In the genomic region with DNA sequence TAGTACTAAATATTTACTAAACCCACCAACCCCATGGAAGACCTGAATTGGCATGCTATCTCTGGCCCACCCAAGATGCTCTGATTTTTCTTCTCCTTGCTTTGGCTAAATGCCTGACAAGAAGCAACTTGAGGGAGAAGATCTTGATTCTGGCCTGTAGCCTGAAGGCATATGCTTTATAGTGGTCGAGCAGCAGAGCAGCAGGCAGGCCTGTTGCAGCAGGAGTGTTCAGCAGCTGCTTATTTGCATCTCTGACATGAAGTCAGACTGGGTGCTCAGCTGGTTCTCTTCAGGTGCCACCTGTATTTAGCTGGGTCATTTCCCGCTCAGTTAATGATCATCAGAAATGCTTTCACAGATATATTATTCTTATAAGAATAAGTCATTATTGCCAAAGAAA, we compare ENCODE assay signal across 19 mouse cellular contexts. TPM values are rescaled to one million over a fixed set of nuclear protein-coding genes. Genes with fewer than 3 reads are reported as not detected.
DNase-seq lines count a peak whose midpoint lies in the region; ATAC-seq and TF ChIP-seq lines count a peak whose summit lies in the region.
"Had no signal": no experiment of that assay in that cellular context is flagged by ENCODE, and none has a peak within 500 bp of the region (broad histone marks: within the 10 kb centered on the region; RNA-seq: fewer than 3 reads in every experiment).

No protein-coding gene starts in this region.

- H3K27ac ChIP-seq in hindbrain, postnatal 0 days: no peak overlapping the region
- H3K27ac ChIP-seq in hindbrain, embryonic 12.5 days: no peak overlapping the region
- no peak overlapping the region for H3K27ac ChIP-seq in midbrain, postnatal 0 days (ENCODE audit: low read depth, low read length)
- H3K27ac ChIP-seq in midbrain, embryonic 15.5 days: no peak overlapping the region
- no peak overlapping the region for H3K27ac ChIP-seq in embryonic facial prominence, embryonic 14.5 days (replicated peaks; ENCODE audit: low read depth, low read length)
- no peak overlapping the region for H3K27ac ChIP-seq in heart, embryonic 12.5 days (ENCODE audit: poor library complexity, severe bottlenecking)

- H3K27me3 ChIP-seq in hindbrain, postnatal 0 days (ENCODE audit: insufficient read depth, low read length): no peaks in the 10 kb centered on the region
- no peaks in the 10 kb centered on the region for H3K27me3 ChIP-seq in hindbrain, embryonic 12.5 days
- H3K27me3 ChIP-seq in midbrain, postnatal 0 days (ENCODE audit: insufficient read depth, low read length): no peaks in the 10 kb centered on the region
- no peaks in the 10 kb centered on the region for H3K27me3 ChIP-seq in midbrain, embryonic 15.5 days (replicated peaks)
- H3K27me3 ChIP-seq in embryonic facial prominence, embryonic 14.5 days (replicated peaks; ENCODE audit: control insufficient read depth, insufficient read depth, low read length): no peaks in the 10 kb centered on the region
- H3K27me3 ChIP-seq in heart, embryonic 12.5 days (replicated peaks): no peaks in the 10 kb centered on the region

- H3K4me1 ChIP-seq in hindbrain, postnatal 0 days (ENCODE audit: insufficient read depth, low read length): no peaks in the 10 kb centered on the region
- H3K4me1 ChIP-seq in hindbrain, embryonic 12.5 days: peaks cover 2% of the 10 kb centered on the region; the same call in 1 of the 2 replicates
- H3K4me1 ChIP-seq in midbrain, postnatal 0 days (ENCODE audit: insufficient read depth, low read length): no peaks in the 10 kb centered on the region
- H3K4me1 ChIP-seq in midbrain, embryonic 15.5 days: no peaks in the 10 kb centered on the region
- H3K4me1 ChIP-seq in embryonic facial prominence, embryonic 14.5 days (ENCODE audit: control insufficient read depth, insufficient read depth, low read length): no peaks in the 10 kb centered on the region
- no peaks in the 10 kb centered on the region for H3K4me1 ChIP-seq in heart, embryonic 12.5 days (replicated peaks)

- H3K4me3 ChIP-seq in hindbrain, postnatal 0 days (ENCODE audit: low read length): no peak overlapping the region
- no peak overlapping the region for H3K4me3 ChIP-seq in hindbrain, embryonic 12.5 days
- H3K4me3 ChIP-seq in midbrain, postnatal 0 days (ENCODE audit: low read depth, low read length): no peak overlapping the region
- no peak overlapping the region for H3K4me3 ChIP-seq in midbrain, embryonic 15.5 days
- no peak overlapping the region for H3K4me3 ChIP-seq in embryonic facial prominence, embryonic 14.5 days (ENCODE audit: low read depth, low read length)
- no peak overlapping the region for H3K4me3 ChIP-seq in heart, embryonic 12.5 days

- peak; percentile 76 for ATAC-seq in hindbrain, postnatal 0 days
- ATAC-seq in hindbrain, embryonic 12.5 days (ENCODE audit: low FRiP score): no peak
- ATAC-seq in midbrain, postnatal 0 days (ENCODE audit: low FRiP score): no peak
- no peak for ATAC-seq in midbrain, embryonic 15.5 days (replicated peaks)
- ATAC-seq in embryonic facial prominence, embryonic 14.5 days (ENCODE audit: low read depth): no peak
- no peak for ATAC-seq in activated CD4-positive, CD25-positive, alpha-beta regulatory T cell, adult 4 months
- ATAC-seq in heart, embryonic 12.5 days (ENCODE audit: insufficient number of reproducible peaks, low FRiP score): no peak

- WGBS in hindbrain, postnatal 0 days: 28% methylated on average over 2 of the region's 2 CpGs
- WGBS in hindbrain, embryonic 12.5 days: 49% methylated on average over 2 of the region's 2 CpGs
- WGBS in midbrain, postnatal 0 days: 47% methylated on average over 2 of the region's 2 CpGs
- WGBS in midbrain, embryonic 15.5 days: 55% methylated on average over 2 of the region's 2 CpGs
- 37% methylated on average over 2 of the region's 2 CpGs for WGBS in embryonic facial prominence, embryonic 14.5 days
- 57% methylated on average over 2 of the region's 2 CpGs for WGBS in heart, embryonic 12.5 days

- H3K9me3 ChIP-seq in hindbrain, postnatal 0 days (ENCODE audit: low read length): no peaks in the 10 kb centered on the region
- no peaks in the 10 kb centered on the region for H3K9me3 ChIP-seq in hindbrain, embryonic 12.5 days (replicated peaks)
- no peaks in the 10 kb centered on the region for H3K9me3 ChIP-seq in midbrain, postnatal 0 days (ENCODE audit: low read length)
- H3K9me3 ChIP-seq in midbrain, embryonic 15.5 days: no peaks in the 10 kb centered on the region
- peaks cover 5% of the 10 kb centered on the region; the same call in 1 of the 2 replicates for H3K9me3 ChIP-seq in embryonic facial prominence, embryonic 14.5 days (ENCODE audit: control insufficient read depth, low read length)
- H3K9me3 ChIP-seq in heart, embryonic 12.5 days (replicated peaks): peaks cover 3% of the 10 kb centered on the region; the same call in 1 of the 2 replicates

- TF ChIP-seq CTCF in hindbrain, postnatal 0 days (IDR thresholded peaks at IDR 0.05; ENCODE audit: low read depth): no peak
- no peak for TF ChIP-seq CTCF in midbrain, postnatal 0 days (IDR thresholded peaks at IDR 0.05)

- peak; percentile 62 for DNase-seq in hindbrain, postnatal 0 days (ENCODE audit: low spot score)
- DNase-seq in midbrain, postnatal 0 days (ENCODE audit: low spot score): peak; percentile 71
- DNase-seq in embryonic facial prominence, embryonic 14.5 days (ENCODE audit: low spot score): peak; percentile 46
- DNase-seq: adrenal gland, postnatal 36 days; cerebellum, adult 9-11 months; heart, postnatal 36 days; liver; lung, adult 2 months; right cerebral cortex, adult 18-20 months; spleen, adult 18-20 months; thymus, adult 2 months had no signal

- H3K4me2 ChIP-seq in hindbrain, postnatal 0 days (ENCODE audit: low read depth, low read length): no peak overlapping the region
- H3K4me2 ChIP-seq in hindbrain, embryonic 12.5 days (replicated peaks): no peak overlapping the region
- no peak overlapping the region for H3K4me2 ChIP-seq in midbrain, postnatal 0 days (ENCODE audit: low read depth, low read length, poor library complexity, severe bottlenecking)
- no peak overlapping the region for H3K4me2 ChIP-seq in midbrain, embryonic 15.5 days
- no peak overlapping the region for H3K4me2 ChIP-seq in embryonic facial prominence, embryonic 14.5 days (ENCODE audit: low read depth, low read length)
- no peak overlapping the region for H3K4me2 ChIP-seq in heart, embryonic 12.5 days
- H3K4me2 ChIP-seq: heart, embryonic 11.5 days had no signal

- H3K36me3 ChIP-seq in hindbrain, postnatal 0 days (ENCODE audit: insufficient read depth, low read length): no peaks in the 10 kb centered on the region
- H3K36me3 ChIP-seq in hindbrain, embryonic 12.5 days: no peaks in the 10 kb centered on the region
- no peaks in the 10 kb centered on the region for H3K36me3 ChIP-seq in midbrain, postnatal 0 days (ENCODE audit: insufficient read depth, low read length)
- no peaks in the 10 kb centered on the region for H3K36me3 ChIP-seq in midbrain, embryonic 15.5 days (replicated peaks)
- no peaks in the 10 kb centered on the region for H3K36me3 ChIP-seq in embryonic facial prominence, embryonic 14.5 days (ENCODE audit: control insufficient read depth, insufficient read depth, low read length)
- H3K36me3 ChIP-seq in heart, embryonic 12.5 days: no peaks in the 10 kb centered on the region

- no peak overlapping the region for H3K9ac ChIP-seq in hindbrain, postnatal 0 days (replicated peaks; ENCODE audit: low read length)
- H3K9ac ChIP-seq in hindbrain, embryonic 12.5 days: no peak overlapping the region
- no peak overlapping the region for H3K9ac ChIP-seq in midbrain, postnatal 0 days (replicated peaks; ENCODE audit: low read length, poor library complexity, severe bottlenecking)
- H3K9ac ChIP-seq in midbrain, embryonic 15.5 days: no peak overlapping the region
- H3K9ac ChIP-seq in embryonic facial prominence, embryonic 14.5 days (ENCODE audit: low read depth, low read length): no peak overlapping the region
- no peak overlapping the region for H3K9ac ChIP-seq in heart, embryonic 12.5 days

RNA-seq across cellular contexts. Expression of gene Gm11232, which starts 30.2 kb away (rescaled TPM):
- total RNA-seq in hindbrain, postnatal 0 days (2014; rRNA removed): 0.79 TPM in 1 of 2 replicates, not detected in the other
- not detected in 2 replicates for polyA plus RNA-seq in hindbrain, postnatal 0 days (2015; fragmentation: Nextera tagmentation; extraction: Ambion mirVana)
- polyA plus RNA-seq in hindbrain, embryonic 12.5 days (2016; fragmentation: Nextera tagmentation; extraction: Ambion mirVana): not detected in 2 replicates
- total RNA-seq in midbrain, postnatal 0 days (2014; rRNA removed): 2.2 TPM in 1 of 2 replicates, not detected in the other
- polyA plus RNA-seq in midbrain, postnatal 0 days (2015; fragmentation: Nextera tagmentation; extraction: Ambion mirVana): not detected in 2 replicates
- polyA plus RNA-seq in midbrain, embryonic 15.5 days (2015; fragmentation: Nextera tagmentation; extraction: Ambion mirVana): not detected in 2 replicates
- polyA plus RNA-seq in embryonic facial prominence, embryonic 14.5 days (2014; fragmentation: Nextera tagmentation; extraction: Ambion mirVana): not detected in 2 replicates
- not detected for polyA plus RNA-seq in activated CD4-positive, CD25-positive, alpha-beta regulatory T cell, adult 4 months (2017; shearing (Covaris generic))
- polyA plus RNA-seq in heart, embryonic 12.5 days (2016; fragmentation: Nextera tagmentation; extraction: Ambion mirVana): 0.13 TPM in 1 of 2 replicates, not detected in the other
- total RNA-seq: adrenal gland, postnatal 36 days; heart, postnatal 36 days; layer of hippocampus, postnatal 14 days; left cerebral cortex, postnatal 25 days; megakaryocyte-erythroid progenitor cell, adult 5-6 weeks had no signal
- polyA plus RNA-seq: lung, adult 2 months had no signal
